9 mouse cellular contexts compared by ENCODE assay signal in genomic region chr9:106405275-106405674, GRCm38 (mm10). TPM values are rescaled to one million over a fixed set of nuclear protein-coding genes. Genes with fewer than 3 reads are reported as not detected.
DNase-seq lines count a peak whose midpoint lies in the region; ATAC-seq lines count a peak whose summit lies in the region.
"Had no signal": no experiment of that assay in that cellular context is flagged by ENCODE, and none has a peak within 500 bp of the region (broad histone marks: within the 10 kb centered on the region; RNA-seq: fewer than 3 reads in every experiment).

No protein-coding gene starts in this region.

- 7% methylated on average over 6 of the region's 6 CpGs for WGBS in heart, embryonic 12.5 days
- WGBS in midbrain, embryonic 15.5 days: 44% methylated on average over 6 of the region's 6 CpGs
- WGBS in hindbrain, embryonic 12.5 days: 36% methylated on average over 6 of the region's 6 CpGs

- H3K36me3 ChIP-seq in heart, embryonic 12.5 days: no peaks in the 10 kb centered on the region
- no peaks in the 10 kb centered on the region for H3K36me3 ChIP-seq in midbrain, embryonic 15.5 days (replicated peaks)
- H3K36me3 ChIP-seq in hindbrain, embryonic 12.5 days: no peaks in the 10 kb centered on the region
- H3K36me3 ChIP-seq: neural tube, embryonic 13.5 days had no signal

- peak overlapping the region; percentile 74 for H3K27ac ChIP-seq in heart, embryonic 12.5 days (ENCODE audit: poor library complexity, severe bottlenecking)
- no peak overlapping the region for H3K27ac ChIP-seq in midbrain, embryonic 15.5 days
- no peak overlapping the region for H3K27ac ChIP-seq in hindbrain, embryonic 12.5 days
- H3K27ac ChIP-seq: neural tube, embryonic 13.5 days had no signal

- 0 out of 2 replicates have a peak, but pooled peaks cover 5% of the 10 kb centered on the region for H3K9me3 ChIP-seq in heart, embryonic 12.5 days (replicated peaks)
- H3K9me3 ChIP-seq in midbrain, embryonic 15.5 days: no peaks in the 10 kb centered on the region
- H3K9me3 ChIP-seq in hindbrain, embryonic 12.5 days (replicated peaks): no peaks in the 10 kb centered on the region
- H3K9me3 ChIP-seq: neural tube, embryonic 13.5 days had no signal

- H3K4me3 ChIP-seq in heart, embryonic 12.5 days: no peak overlapping the region
- H3K4me3 ChIP-seq in midbrain, embryonic 15.5 days: no peak overlapping the region
- H3K4me3 ChIP-seq in hindbrain, embryonic 12.5 days: no peak overlapping the region
- H3K4me3 ChIP-seq: neural tube, embryonic 13.5 days had no signal

- no peaks in the 10 kb centered on the region for H3K27me3 ChIP-seq in heart, embryonic 12.5 days (replicated peaks)
- H3K27me3 ChIP-seq in midbrain, embryonic 15.5 days (replicated peaks): no peaks in the 10 kb centered on the region
- no peaks in the 10 kb centered on the region for H3K27me3 ChIP-seq in hindbrain, embryonic 12.5 days
- H3K27me3 ChIP-seq: neural tube, embryonic 13.5 days had no signal

- ATAC-seq in heart, embryonic 12.5 days (ENCODE audit: insufficient number of reproducible peaks, low FRiP score): 0 out of 2 replicates have a peak, but pooled peaks have one; percentile 30
- ATAC-seq in midbrain, embryonic 15.5 days (replicated peaks): no peak
- ATAC-seq in hindbrain, embryonic 12.5 days (ENCODE audit: low FRiP score): no peak

- H3K4me1 ChIP-seq in heart, embryonic 12.5 days (replicated peaks): peaks cover 59% of the 10 kb centered on the region
- no peaks in the 10 kb centered on the region for H3K4me1 ChIP-seq in midbrain, embryonic 15.5 days
- H3K4me1 ChIP-seq in hindbrain, embryonic 12.5 days: peaks cover 7% of the 10 kb centered on the region; the same call in 1 of the 2 replicates

- H3K4me2 ChIP-seq in heart, embryonic 12.5 days: peak overlapping the region; percentile 24; the same call in 1 of the 2 replicates
- H3K4me2 ChIP-seq in midbrain, embryonic 15.5 days: no peak overlapping the region
- H3K4me2 ChIP-seq in hindbrain, embryonic 12.5 days (replicated peaks): no peak overlapping the region
- H3K4me2 ChIP-seq: neural tube, embryonic 13.5 days had no signal

- H3K9ac ChIP-seq in heart, embryonic 12.5 days: 0 out of 2 replicates have a peak overlapping the region, but pooled peaks have one; percentile 11
- no peak overlapping the region for H3K9ac ChIP-seq in midbrain, embryonic 15.5 days
- H3K9ac ChIP-seq in hindbrain, embryonic 12.5 days: no peak overlapping the region
- H3K9ac ChIP-seq: neural tube, embryonic 13.5 days had no signal

- DNase-seq in MN1 (ENCODE audit: low spot score): peak; percentile 32
- DNase-seq in embryo, embryonic 10 days (ENCODE audit: low spot score): peak; percentile 61
- DNase-seq in kidney, postnatal 36 days: peak; percentile 66 to 75
- no peak for DNase-seq in right cerebral cortex, postnatal 14 days
- no peak for DNase-seq in urinary bladder, postnatal 25 days (ENCODE audit: low spot score)

RNA-seq across cellular contexts. Expression of gene Rpl29, which starts 24.0 kb away (rescaled TPM):
- polyA plus RNA-seq in heart, embryonic 12.5 days (2016; fragmentation: Nextera tagmentation; extraction: Ambion mirVana): 608 and 648 TPM in 2 replicates
- polyA plus RNA-seq in midbrain, embryonic 15.5 days (2015; fragmentation: Nextera tagmentation; extraction: Ambion mirVana): 553 and 554 TPM in 2 replicates
- 629 and 723 TPM in 2 replicates for polyA plus RNA-seq in hindbrain, embryonic 12.5 days (2016; fragmentation: Nextera tagmentation; extraction: Ambion mirVana)

RNA-seq across cellular contexts. Expression of gene Acy1, which starts 32.8 kb away (rescaled TPM):
- 26.9 and 27.1 TPM in 2 replicates for polyA plus RNA-seq in heart, embryonic 12.5 days (2016; fragmentation: Nextera tagmentation; extraction: Ambion mirVana)
- 20.7 TPM in 2 replicates for polyA plus RNA-seq in midbrain, embryonic 15.5 days (2015; fragmentation: Nextera tagmentation; extraction: Ambion mirVana)
- polyA plus RNA-seq in hindbrain, embryonic 12.5 days (2016; fragmentation: Nextera tagmentation; extraction: Ambion mirVana): 29.0 and 30.7 TPM in 2 replicates

RNA-seq across cellular contexts. Expression of gene Dusp7, which starts 36.8 kb away (rescaled TPM):
- polyA plus RNA-seq in heart, embryonic 12.5 days (2016; fragmentation: Nextera tagmentation; extraction: Ambion mirVana): 16.9 and 20.1 TPM in 2 replicates
- 15.7 and 16.1 TPM in 2 replicates for polyA plus RNA-seq in midbrain, embryonic 15.5 days (2015; fragmentation: Nextera tagmentation; extraction: Ambion mirVana)
- polyA plus RNA-seq in hindbrain, embryonic 12.5 days (2016; fragmentation: Nextera tagmentation; extraction: Ambion mirVana): 25.5 and 26.9 TPM in 2 replicates

RNA-seq across cellular contexts. Expression of gene Abhd14b, which starts 42.0 kb away (rescaled TPM):
- polyA plus RNA-seq in heart, embryonic 12.5 days (2016; fragmentation: Nextera tagmentation; extraction: Ambion mirVana): 4.8 and 5.1 TPM in 2 replicates
- 8.9 and 11.0 TPM in 2 replicates for polyA plus RNA-seq in midbrain, embryonic 15.5 days (2015; fragmentation: Nextera tagmentation; extraction: Ambion mirVana)
- polyA plus RNA-seq in hindbrain, embryonic 12.5 days (2016; fragmentation: Nextera tagmentation; extraction: Ambion mirVana): 7.6 and 8.5 TPM in 2 replicates

RNA-seq across cellular contexts. Expression of gene Abhd14a, which starts 42.2 kb away (rescaled TPM):
- 39.7 and 44.4 TPM in 2 replicates for polyA plus RNA-seq in heart, embryonic 12.5 days (2016; fragmentation: Nextera tagmentation; extraction: Ambion mirVana)
- polyA plus RNA-seq in midbrain, embryonic 15.5 days (2015; fragmentation: Nextera tagmentation; extraction: Ambion mirVana): 71.2 and 71.3 TPM in 2 replicates
- polyA plus RNA-seq in hindbrain, embryonic 12.5 days (2016; fragmentation: Nextera tagmentation; extraction: Ambion mirVana): 37.5 and 39.7 TPM in 2 replicates

Comparison
In these comparisons a context has a peak if more than half of its experiments do, and no peak if none do; other contexts are left out.
1. DNase-seq: peak in MN1 (single experiment), embryo, embryonic 10 days (single experiment) and kidney, postnatal 36 days (2 of 2); none in right cerebral cortex, postnatal 14 days (single experiment) and urinary bladder, postnatal 25 days (single experiment).